Mouse (Mus musculus) erythroid progenitor cell, adult 5-6 weeks (primary cell): ENCODE measurements around the gene Acer2. TPM values are rescaled to one million over a fixed set of nuclear protein-coding genes. Genes with fewer than 3 reads are reported as not detected.

ENCODE experiments used
- ATAC-seq: replicated peaks from 2 replicates; pipeline ENCODE4 v1.8.0; 2016; ENCODE audit warnings: moderate number of reproducible peaks, mild to moderate bottlenecking, moderate TSS enrichment, inconsistent platforms; ENCODE audit not compliant: poor library complexity, low FRiP score, severe bottlenecking
- total RNA-seq, 2 experiments: library from RNA; stranded (forward) in 1 of 2; stranded (reverse) in 1 of 2; fragments of 150-400 nt in 1 of 2; fragments of 186-747, 209-891 nt in 1 of 2; gene quantifications; 2 replicates each; pipeline versions ENCODE4 v1.2.3 to v1.2.4; 2015 to 2017; ENCODE audit warnings: low replicate concordance in 2 of 2

The Acer2 gene
- total RNA-seq, 2 experiments from 2014 or later: 0.68 TPM; not detected in 1

DNA sequence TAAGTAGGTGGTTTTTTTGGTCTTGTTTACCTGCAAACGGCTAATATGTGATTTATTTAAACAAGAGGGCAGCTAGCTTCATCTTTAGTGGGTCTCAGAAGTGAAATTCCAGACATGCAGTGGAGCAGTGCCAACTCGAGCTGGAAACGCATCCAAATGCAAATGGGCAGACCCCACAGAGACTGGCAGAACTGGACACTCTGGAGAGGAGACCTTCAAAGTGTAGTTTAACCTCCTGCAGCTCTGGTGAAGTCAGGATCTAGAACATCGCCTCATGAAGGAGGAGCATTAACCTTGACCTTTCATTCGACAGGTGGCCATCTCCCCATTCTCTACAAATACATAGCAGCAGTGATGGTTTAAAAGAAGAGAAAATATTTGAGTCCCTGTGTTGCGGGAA is 68.5 kb downstream of the Acer2 start:
- no peak for ATAC-seq

GRCm38 (mm10) chr4:86943296-86943695 is 69.1 kb downstream of the Acer2 start:
- no peak for ATAC-seq

GRCm38 (mm10) chr4:86948794-86949193 is 74.6 kb downstream of the Acer2 start:
- no peak for ATAC-seq

- ATAC-seq: no peak
Measured at GRCm38 (mm10) chr4:86953519-86953918, 79.3 kb downstream of the Acer2 start.

GRCm38 (mm10) chr4:86955448-86955847 is 81.3 kb downstream of the Acer2 start:
- ATAC-seq: no peak

GRCm38 (mm10) chr4:86957576-86958411 is 83.6 kb downstream of the Acer2 start:
- no peak for ATAC-seq

GRCm38 (mm10) chr4:86977272-86977671 is 103.1 kb downstream of the Acer2 start:
- ATAC-seq: no peak

Other genes with a start within 250 kb of the Acer2 start
- gene Plin2, start 204.3 kb upstream of the Acer2 start, total RNA-seq (2015; ENCODE audit: low replicate concordance): 16.3 and 24.1 TPM in 2 replicates
- 18.5 and 30.5 TPM in 2 replicates for gene Plin2, start 204.3 kb upstream of the Acer2 start, total RNA-seq (2017; ENCODE audit: low replicate concordance)
- 9.2 and 12.3 TPM in 2 replicates for gene Dennd4c, start 125.8 kb upstream of the Acer2 start, total RNA-seq (2015; ENCODE audit: low replicate concordance)
- gene Dennd4c, start 125.8 kb upstream of the Acer2 start, total RNA-seq (2017; ENCODE audit: low replicate concordance): 10.5 and 11.8 TPM in 2 replicates
- 1,192 and 1,255 TPM in 2 replicates for gene Rps6, start 17.0 kb upstream of the Acer2 start, total RNA-seq (2015; ENCODE audit: low replicate concordance)
- 229 and 382 TPM in 2 replicates for gene Rps6, start 17.0 kb upstream of the Acer2 start, total RNA-seq (2017; ENCODE audit: low replicate concordance)